Mouse (Mus musculus) kidney, adult 2 months (tissue): ENCODE results near the gene Dedd.

Source experiments
- CTCF ChIP-seq: fragments of 200-500 bp; conservative IDR thresholded peaks from 2 replicates; pipeline ENCODE4 v1.5.1; 2011; ENCODE audit warnings: low read depth, mild to moderate bottlenecking, control low read depth, low read length, moderate library complexity, mixed read lengths; ENCODE audit not compliant: insufficient read depth, insufficient read length
- POLR2A ChIP-seq: fragments of 200-500 bp; IDR thresholded peaks from one replicate; pipeline ENCODE4 v1.6.1; 2011; ENCODE audit warnings: low read depth, low read length, control low read depth

- TF ChIP-seq POLR2A (no peak), CTCF (no peak)
Observed at GRCm38 (mm10) chr1:171298226-171298625, 30.7 kb upstream of the Dedd start.
